Mouse (Mus musculus) ES-CJ7 (cell line): ENCODE measurements around the gene Parp3.

Experiments used
- DNase-seq: peaks from one replicate; pipeline ENCODE4 v3.0.0; 2011; ENCODE audit warnings: low read depth, low spot score

The Parp3 gene

DNA sequence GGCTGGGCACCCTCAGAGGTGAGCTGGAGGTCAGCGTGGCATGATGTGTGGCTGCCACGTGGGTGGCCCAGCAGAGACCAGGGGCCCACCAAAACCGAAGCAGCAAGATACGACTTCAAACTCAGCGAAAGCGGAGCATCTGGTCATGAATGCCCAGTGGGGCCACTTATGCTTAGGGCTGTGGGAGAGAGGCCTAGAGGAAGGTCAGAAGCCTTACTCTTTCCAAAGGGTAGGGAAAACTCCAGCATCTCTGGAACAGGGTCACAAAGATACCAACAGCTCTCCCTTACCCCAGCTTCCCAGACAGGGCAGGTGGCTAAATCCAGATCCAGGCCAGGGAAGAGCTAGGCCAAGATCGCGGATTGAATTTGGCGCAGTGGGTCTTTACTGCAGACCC lies 19.6 kb downstream of the Parp3 start:
- DNase-seq, result no peak

DNA sequence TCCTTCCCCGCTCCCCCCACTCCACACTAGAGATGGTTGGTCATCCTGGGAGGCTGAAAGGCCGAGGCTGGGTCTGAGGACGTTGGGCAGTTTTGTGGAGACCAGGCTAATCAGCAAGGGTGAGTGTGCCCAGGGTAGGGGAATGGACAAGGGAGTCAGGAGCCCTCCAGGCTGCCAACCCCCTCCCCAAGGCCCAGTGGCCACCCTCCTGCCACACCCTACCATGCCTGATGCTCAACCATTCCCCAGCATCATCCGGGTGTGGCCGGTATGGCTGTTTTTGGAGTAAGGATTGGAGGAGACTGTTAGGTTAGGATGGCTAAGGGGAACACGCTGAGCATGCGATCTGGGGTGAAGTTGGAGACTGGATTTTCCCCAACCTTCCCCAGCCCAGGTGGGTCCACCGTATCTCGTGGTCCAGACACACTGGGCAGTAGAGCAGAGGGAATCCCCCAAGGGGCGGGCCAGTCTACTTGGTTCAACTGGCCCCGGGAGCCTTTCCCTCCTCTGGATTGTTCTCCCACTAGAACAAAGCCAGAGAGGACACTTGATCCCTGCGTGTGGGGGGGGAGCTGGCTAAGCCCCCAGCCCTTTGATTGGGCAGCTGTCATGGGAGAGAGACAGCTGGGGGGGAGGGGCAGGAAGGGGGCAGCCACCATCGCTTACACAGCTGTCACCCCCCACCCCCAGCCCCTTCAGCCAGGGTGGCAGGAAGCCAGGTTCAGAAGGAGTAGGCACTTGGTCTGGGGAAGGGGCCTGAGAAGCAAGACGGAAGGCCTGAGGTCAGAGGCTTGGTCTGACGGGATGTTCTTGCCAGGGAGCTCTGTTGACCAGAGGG lies 20.2 kb downstream of the Parp3 start:
- no peak for DNase-seq

DNA sequence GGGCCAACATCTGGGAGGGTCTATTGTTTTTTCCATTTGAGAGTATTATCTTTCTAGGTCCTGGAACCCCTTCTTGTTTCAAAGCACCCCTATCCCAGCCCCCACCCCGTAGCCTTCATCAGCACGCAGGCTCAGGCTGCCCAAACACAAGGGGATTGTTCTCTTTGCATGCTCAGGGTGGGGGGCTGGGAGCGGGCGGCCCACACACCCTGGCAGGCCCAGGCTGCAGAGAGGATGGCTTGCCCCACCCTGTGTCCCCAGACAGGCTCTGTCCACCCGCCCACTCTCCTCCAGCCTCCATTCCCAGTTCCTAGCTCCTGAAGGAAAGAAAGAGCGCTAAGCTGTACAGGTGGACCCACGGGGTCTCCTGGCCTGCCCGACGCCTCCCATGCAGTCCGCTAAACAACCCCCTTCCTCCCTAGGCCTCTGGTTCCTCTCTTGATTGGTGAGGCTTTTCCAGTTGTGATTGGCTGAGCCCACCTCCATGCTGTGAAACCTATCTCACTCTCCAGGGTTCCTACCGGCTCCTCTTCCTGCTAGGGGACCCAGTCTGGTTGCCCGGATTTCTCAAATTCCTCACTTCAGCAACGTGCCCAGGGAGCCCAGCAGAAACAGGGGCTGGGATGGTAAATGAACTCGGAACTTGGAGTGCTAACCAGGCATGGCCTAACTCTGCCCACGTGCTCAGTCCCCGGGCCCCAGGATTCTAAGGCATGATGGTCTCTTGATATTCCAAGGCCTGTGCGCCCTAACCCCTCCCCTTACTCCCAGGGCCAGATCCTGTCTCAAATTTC lies 21.7 kb downstream of the Parp3 start:
- DNase-seq, result peak; percentile 79

DNA sequence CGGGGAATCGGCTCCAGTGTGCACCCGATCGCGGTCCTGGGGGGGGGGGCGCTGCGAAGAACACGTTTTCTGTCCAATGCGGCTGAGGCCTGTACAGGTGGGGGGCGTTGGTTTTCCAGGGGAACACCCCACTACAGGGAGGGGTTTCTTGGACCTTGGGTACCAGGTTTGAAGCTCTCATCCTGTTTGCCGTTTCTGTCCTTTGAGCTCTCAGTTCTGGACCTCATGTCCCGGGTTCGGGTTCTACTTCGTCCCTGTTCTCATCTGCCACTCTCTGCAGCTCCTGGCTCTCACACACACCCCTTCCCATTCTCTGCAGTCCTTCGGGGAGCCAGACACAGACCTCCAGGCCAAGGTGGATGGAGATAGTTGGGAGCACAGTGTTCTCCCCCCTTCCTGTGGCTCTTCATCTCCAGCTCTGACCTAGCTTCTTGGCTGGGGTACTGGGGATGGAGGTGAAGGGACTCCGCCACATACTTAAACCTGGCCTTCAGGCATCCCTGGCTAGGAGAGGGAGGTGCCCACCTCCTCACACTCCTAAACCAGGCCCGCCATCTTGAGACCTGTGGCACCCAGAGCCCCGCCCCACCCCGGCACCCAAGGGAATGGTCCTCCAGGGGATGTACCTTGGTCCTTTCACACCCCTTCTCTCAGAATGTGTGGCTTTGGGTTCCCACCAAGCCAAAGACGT lies 22.5 kb downstream of the Parp3 start:
- no peak for DNase-seq

DNA sequence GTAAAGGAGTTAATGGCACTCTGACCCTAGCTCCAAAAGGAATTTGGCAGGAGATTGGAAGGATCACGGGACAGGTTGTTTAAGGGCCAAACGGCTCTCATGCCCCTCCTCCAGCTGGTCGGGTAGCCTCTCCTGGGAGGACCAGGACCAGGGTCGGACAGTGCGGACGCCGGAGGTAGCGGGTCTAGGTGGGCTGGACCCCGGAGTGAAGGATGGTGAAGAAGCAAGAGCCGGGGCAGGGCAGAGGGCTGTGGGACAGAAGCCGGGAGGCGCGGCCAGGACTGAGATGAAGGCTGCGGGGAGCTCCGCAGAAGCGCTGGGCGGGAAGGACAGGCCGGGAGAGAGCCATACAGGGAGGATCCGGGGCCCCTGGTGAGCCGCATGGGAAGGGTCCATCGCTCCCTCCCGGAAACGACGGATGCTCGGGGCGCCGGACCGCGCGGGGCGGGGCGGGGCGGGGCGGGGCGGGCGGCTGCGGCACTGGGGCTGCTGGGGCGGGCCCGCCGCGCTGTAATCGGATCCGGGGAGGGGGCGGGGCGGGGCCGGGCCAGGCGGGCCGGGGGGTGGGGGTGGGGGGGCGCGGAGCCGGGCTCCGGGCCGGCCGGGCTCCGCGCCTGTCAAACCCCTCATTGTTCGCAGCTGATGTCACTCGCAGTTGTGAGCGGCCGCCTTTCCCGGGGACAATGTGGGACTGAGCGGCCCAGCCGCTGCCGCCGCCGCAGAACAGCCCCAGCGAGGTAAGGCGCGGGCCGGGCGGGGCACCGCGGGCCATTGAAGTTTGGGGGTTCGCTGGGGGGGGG lies 23.3 kb downstream of the Parp3 start, which contains the start of gene Pcbp4:
TSS of gene Pcbp4 (plus strand) at position 21 of the 800 bp plus-strand sequence.
- no peak for DNase-seq

DNA sequence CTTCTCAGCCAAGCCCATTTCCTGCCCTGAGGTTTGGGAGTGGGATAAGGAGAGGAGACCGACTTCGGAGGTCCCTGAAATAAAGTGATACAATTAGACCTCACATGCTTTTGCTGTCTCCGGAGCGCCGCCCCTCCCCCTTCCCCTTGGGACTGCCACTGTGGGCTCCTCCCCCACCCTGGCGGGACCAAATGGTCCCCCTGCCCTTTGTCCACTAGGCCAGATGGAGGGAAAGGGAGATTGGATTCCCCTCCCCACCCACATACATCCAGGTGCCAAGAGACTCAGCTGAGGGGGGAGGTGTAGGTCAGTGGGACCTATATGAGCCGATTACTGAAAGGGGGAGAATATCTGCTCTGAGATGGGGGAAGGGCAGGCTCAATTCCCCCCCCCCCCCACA lies 23.9 kb downstream of the Parp3 start:
- peak; percentile 78 for DNase-seq

DNA sequence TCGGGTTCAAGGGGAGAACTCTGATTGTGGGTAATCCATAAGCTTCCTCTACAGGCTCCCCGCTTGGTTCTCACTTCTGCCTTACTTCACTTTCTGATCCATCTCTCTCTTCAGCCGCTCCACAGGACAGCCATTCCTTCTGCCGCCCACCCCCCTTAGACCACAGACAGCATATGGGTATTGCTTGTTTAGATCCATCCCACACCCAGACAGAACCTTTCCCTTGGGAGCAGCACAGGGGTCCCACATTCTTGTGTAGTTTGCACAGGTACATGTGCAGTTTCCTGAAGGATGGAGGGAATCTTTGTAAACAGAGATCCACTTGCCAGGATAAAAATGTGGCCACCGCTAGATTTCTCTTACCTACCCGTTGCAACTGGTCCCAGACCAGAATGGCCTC lies 24.4 kb downstream of the Parp3 start:
- DNase-seq, result no peak

DNA sequence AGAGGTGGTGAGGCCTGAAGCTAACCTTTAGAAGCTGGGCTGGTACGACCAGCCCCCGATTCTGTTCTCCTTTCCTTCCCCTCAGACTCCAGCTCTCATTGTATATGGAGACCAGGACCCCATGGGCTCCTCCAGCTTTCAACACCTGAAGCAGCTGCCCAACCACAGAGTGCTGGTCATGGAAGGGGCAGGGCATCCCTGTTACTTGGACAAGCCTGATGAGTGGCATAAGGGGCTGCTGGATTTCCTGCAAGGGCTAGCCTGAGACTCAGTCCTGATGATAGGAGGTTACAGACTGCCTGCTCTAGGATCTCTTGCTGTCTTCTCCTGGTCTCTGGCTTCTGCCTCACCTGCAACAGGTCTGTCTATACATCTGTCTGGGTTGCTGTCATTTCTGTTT lies 24.9 kb downstream of the Parp3 start:
- DNase-seq, result no peak

DNA sequence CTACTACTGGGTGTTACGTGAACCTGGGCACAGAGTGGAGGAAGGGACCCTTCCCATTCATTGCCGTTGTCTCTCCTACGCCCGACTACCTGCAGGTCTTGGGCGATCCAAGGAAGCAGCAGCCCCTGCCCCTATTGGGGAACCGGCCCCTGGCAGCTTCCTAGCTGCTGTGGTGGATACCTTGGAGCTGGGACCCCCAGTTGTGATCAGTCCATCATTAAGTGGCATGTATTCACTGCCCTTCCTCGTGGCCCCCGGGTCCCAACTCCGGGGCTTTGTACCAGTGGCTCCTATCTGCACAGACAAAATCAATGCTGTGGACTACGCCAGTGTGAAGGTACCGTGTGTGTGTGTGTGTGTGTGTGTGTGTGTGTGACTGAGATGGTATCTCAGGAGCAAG lies 25.5 kb downstream of the Parp3 start:
- DNase-seq, result no peak

DNA sequence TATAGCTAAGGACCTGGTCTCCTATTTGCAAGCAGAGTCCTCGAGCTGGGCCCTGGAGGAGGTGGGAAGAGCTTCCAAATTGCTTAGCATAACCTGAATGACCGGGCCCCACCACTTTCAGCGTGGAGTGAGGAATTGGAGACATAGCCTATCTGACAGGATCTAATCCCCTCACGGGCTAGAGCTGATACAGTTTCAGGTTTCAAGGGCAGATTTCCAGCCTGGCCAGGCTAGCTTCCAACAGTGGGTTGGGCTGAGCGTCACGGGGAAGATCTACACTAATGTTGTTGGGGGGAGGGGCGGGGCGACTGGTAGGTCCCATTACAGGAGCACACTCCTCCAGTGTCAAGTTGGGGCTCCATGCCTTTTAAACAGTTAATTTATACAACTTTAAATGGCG lies 26.1 kb downstream of the Parp3 start:
- peak; percentile 70 for DNase-seq

DNA sequence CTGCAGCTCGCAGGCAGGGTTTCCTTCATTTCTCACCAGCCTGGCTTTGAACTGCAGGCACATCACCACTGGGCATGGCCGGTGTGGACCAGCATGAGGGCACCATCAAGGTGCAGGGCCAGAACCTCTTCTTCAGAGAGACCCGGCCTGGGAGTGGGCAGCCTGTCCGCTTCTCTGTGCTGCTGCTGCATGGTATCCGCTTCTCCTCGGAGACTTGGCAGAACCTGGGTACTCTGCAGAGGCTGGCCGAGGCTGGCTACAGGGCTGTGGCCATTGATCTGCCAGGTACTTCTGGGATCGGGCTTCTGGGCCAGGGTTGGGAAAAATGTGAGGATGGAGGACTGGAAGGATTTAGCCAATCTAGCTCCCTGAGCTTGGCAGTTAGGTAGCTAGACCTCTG lies 26.8 kb downstream of the Parp3 start:
- no peak for DNase-seq

DNA sequence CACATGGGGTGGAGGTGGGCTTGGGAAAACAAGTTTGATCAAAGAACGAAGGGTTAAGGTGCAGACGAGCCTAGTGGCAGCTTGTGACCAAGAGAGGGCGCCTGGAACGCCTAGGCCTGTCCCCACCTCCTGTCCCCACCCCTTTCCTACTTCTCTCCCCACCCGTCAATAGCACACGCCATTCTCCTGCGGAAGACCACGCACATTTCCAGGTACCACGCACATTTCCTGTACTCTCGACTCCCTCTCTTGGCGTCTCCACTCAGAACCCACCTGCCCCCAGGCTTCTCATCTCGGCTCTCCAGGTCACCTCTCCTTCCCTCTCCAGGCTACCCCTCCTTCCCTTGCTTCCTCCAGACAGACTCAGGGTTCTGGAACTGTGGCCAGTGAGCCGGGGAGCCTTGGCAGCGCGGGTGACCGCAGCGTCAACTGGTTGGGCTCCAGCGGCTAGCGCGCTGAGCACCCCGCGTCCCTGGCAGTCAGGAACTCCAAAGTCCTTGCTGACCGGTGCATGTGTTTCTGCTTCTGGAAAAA lies 28.2 kb downstream of the Parp3 start:
- DNase-seq, result peak; percentile 73

DNA sequence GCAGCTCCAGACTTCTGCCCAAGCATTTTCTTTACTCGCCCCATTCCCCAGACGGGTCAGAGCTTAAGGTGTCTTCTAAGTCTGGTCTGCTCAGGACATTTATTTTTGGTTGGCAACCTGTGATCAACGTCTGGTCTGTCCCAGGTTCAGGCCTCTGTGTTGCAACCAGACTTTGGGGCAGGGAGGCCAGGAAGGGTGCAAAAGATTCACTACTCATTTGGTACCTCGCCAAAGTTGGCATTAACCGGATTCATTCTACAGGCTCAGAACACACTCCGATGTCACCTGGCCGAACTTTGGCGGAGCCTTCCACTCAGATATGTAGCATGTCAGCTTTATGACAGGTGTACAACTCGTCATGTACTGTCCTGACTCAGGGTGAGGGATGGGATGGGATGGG lies 28.8 kb downstream of the Parp3 start:
- DNase-seq, result no peak

DNA sequence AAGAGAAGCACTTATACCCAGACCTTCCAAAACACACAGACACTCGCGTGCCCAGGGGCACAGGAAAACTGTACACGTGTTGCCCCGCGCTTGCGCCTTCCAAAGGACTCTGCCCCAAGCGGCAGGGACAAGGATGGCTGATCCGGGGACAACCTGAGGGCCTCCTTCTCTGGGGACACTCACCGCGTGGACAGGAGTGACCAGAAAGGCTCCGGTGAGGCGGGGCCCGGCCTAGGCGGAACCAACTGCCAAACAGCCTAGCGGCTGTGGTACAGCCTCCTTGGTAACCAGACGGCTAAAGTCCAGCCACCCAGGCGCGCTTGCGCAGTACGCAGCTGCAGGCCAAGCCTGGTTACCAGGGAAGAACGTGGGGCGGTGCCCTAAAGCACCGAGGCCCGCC lies 29.4 kb downstream of the Parp3 start, which contains the start of the genes Abhd14b and Abhd14a:
TSS of gene Abhd14b (plus strand) at position 112 of the 400 bp plus-strand sequence.
TSS of gene Abhd14a (minus strand) at position 331 of the 400 bp plus-strand sequence.
- peak; percentile 77 for DNase-seq

DNA sequence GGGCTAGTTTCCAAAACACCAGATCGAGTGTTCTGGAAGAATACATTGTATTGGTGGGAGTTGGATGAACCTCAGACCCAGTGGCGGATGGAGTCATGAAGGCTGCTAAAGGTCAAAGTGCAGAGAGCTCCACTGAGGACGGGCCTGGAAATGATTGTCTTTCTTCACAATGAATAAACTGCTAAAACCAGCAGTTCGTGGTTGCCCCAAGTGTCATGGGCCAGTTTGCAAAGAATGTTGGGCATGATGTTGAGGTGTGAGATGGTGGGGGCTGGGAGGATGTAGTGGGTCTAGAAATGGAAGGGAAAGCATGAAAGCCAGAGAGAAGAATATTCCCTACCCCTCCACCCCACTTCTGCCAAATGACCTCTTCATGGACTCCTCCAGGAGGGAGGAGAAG lies 31.9 kb downstream of the Parp3 start:
- no peak for DNase-seq

DNA sequence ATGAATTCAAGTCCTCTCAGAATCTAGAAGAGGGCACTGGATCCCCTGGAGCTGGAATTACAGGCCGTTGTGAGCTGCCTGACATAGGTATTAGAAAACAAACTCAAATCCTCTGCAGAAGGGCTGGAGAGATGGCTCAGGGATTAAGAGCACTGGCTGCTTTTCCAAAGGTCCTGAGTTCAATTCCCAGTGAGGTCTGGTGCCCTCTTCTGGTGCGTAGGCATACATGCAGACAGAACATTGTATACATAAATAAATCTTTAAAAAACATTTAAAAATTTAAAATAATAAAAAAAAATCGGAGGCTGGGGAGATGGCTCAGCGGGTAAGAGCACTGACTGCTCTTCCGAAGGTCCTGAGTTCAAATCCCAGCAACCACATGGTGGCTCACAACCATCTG lies 34.1 kb downstream of the Parp3 start:
- DNase-seq, result no peak

DNA sequence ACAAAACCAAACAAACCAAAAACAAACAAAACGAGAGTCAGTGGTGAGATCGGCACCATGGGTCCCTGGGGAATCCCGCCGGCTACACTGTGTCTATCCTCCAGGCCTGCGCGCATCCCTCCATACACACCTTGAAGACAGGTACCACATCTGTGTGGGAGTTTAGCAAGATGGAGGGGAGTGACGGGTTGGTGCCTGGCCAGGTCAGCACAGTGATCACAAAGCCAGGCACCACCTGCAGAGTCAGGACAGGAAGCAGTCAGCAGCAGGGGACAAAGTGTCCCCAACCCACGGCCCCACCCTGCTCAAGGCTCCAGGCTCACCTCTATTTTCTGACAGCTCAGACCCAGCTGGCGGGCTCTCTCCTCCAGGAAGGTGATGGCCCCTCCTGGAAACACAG lies 40.2 kb downstream of the Parp3 start:
- no peak for DNase-seq

DNA sequence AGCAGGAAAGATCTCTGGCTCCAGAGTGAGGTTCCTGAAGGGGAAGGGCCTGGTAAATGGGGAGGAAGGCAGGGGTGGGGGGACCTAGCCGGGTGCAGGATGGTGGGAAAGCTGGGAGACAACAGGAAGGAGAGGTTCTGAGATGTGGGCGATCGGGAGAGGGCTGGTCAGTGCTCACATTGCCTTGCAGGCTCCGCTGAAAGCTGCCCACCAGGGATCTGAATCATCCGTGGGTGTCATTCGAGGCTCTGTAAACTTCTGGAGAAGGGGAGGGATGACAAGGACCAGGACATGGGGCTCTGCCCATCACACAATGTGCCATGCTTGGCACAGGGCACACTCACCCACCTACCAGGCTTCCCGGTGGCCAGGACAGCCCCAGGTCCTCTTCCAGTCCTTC lies 43.4 kb downstream of the Parp3 start:
- no peak for DNase-seq

DNA sequence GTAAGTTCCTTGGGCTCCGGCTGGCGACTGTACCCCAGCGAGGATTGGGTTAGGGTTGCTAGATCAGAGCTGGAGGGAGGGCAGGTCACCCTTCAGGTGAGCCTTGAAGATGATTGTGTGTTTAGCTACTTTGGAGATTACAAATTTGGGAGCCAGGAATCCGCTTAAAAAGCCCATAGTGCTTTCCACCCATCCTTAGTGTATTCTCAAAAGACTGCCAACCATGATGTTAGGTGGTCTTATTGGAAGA lies 46.8 kb downstream of the Parp3 start:
- DNase-seq, result no peak

DNA sequence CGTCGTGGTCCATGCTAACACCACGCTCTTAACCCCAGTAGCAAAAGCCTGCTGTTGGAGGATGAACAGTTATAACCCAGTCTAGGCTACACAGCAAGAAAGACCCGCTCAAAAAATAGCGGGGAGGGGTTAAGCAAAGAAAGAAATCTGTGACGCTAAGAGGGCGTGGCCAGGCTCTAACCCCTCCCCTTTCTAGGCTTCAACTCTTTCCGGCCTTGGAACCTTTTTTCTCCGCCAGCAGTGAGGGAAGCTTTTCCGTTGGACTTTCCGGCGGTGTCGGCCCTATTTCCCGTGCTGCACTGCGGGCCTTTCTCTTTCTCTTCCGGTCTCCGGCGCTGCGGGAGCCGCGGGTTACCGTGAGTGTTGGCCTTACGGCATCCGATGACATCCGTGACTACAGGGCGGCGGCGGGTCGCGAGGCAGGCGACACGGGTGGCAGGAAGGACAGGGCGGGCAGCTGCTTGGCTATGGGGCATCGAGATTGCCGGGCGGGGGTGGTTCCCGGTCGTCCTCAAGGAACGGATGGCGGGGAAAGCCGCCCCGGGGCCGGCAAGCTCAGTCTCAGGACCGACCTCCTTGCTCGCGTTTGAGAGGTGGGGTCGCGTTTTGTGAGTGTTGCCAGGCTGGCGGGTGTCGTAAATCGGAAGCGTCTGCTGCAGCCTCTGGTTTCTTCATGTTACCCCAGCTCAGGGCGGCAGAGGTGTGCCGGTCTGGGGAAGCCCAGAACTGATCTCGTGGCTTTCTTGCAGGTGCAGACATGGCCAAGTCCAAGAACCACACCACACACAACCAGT lies 47.3 kb downstream of the Parp3 start, which contains the start of gene Rpl29:
TSS of gene Rpl29 (plus strand) at position 234 of the 794 bp plus-strand sequence.
- DNase-seq, result peak; percentile 96
